Mouse (Mus musculus) C2C12 (cell line): ENCODE measurements at regions not wholly inside any gene's neighbourhood (a gene's known extent, or its start where the extent isn't known, plus 50 kb on each side); places are given as distances from the start of the nearest gene placed in this dataset.

Experiments
- CTCF ChIP-seq: IDR thresholded peaks from one replicate; pipeline ENCODE4 v1.5.1; 2011; ENCODE audit not compliant: control insufficient read depth, insufficient read depth, insufficient read length
- MAX ChIP-seq: IDR thresholded peaks from one replicate; pipeline ENCODE4 v1.6.1; 2011; ENCODE audit warnings: mild to moderate bottlenecking, control low read depth

GRCm38 (mm10) chr17:7677301-7677700 lies 149.8 kb downstream of the Fndc1 start:
- TF ChIP-seq CTCF (no peak), MAX (no peak)
